Mouse (Mus musculus) kidney, embryonic 16.5 days (tissue): ENCODE measurements around the gene H1foo. TPM values are rescaled to one million over a fixed set of nuclear protein-coding genes. Genes with fewer than 3 reads are reported as not detected.

Source experiments
- polyA plus RNA-seq: library from polyadenylated mRNA; unstranded; fragments of >200 nt; fragmentation: Nextera tagmentation; extraction: Ambion mirVana; gene quantifications from 2 replicates; pipeline ENCODE4 v1.2.1, GENCODE M21; 2015

The H1foo gene
- polyA plus RNA-seq, 1 experiment from 2014 or later: not detected

Other genes with a start within 250 kb of the H1foo start
- 0.86 and 2.1 TPM in 2 replicates for gene Tmem40, start 182.5 kb upstream of the H1foo start, polyA plus RNA-seq
- 36.8 and 40.1 TPM in 2 replicates for gene Cand2, start 170.4 kb upstream of the H1foo start, polyA plus RNA-seq
- 1,760 and 1,914 TPM in 2 replicates for gene Rpl32, start 136.2 kb upstream of the H1foo start, polyA plus RNA-seq
- 2.3 and 2.8 TPM in 2 replicates for gene Efcab12, start 106.5 kb upstream of the H1foo start, polyA plus RNA-seq
- 18.6 and 22.0 TPM in 2 replicates for gene Mbd4, start 91.6 kb upstream of the H1foo start, polyA plus RNA-seq
- 38.4 and 40.1 TPM in 2 replicates for gene Ift122, start 91.5 kb upstream of the H1foo start, polyA plus RNA-seq
- 0.16 and 0.37 TPM in 2 replicates for gene Rho, start 13.2 kb upstream of the H1foo start, polyA plus RNA-seq
- gene Plxnd1, start 50.1 kb downstream of the H1foo start, polyA plus RNA-seq: 55.5 and 62.4 TPM in 2 replicates
- gene Tmcc1, start 248.5 kb downstream of the H1foo start, polyA plus RNA-seq: 10.6 and 20.6 TPM in 2 replicates